Mouse (Mus musculus) brain, embryonic 14.5 days (tissue): ENCODE results near the gene Nrm.

ENCODE experiments used
- CTCF ChIP-seq: fragments of 200-500 bp; IDR thresholded peaks from 2 replicates; pipeline ENCODE4 v1.5.1; 2012; ENCODE audit warnings: inconsistent platforms, mild to moderate bottlenecking, moderate library complexity, borderline replicate concordance; ENCODE audit not compliant: insufficient read depth, insufficient read length; ENCODE audit errors: extremely low read depth
- POLR2A ChIP-seq: fragments of 200-500 bp; IDR thresholded peaks from 2 replicates; pipeline ENCODE4 v1.6.1; 2012; ENCODE audit warnings: mild to moderate bottlenecking, inconsistent platforms, borderline replicate concordance; ENCODE audit not compliant: poor library complexity, insufficient read depth, insufficient read length, severe bottlenecking; ENCODE audit errors: extremely low read depth

- no peak for TF ChIP-seq CTCF
- no peak for TF ChIP-seq POLR2A
Observed at GRCm38 (mm10) chr17:35868961-35869345, 7.8 kb downstream of the Nrm start.
